Mouse (Mus musculus): ENCODE measurements around the gene Zwilch.
A peak's percentile ranks its signal among the peaks of the same experiment; 100 is the strongest.

The Zwilch gene

DNA sequence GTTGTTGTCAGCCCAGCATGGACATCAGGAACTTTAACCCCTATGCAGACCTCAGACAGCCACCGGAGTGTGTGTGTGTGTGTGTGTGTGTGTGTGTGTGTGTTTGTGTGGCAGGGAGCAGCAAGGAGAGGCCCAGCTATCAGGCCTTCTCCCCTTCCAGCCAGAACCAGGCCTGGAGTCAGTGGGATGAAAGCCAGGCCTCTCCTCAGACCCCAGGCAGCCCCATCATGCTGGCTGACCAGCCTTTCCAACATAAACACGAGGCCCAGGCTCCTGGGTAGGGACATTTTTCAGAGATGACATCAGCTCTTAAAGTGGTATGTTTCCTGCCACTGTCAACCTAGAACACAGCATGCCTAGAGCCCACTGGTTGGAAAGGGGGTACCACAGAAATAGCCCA is 58.3 kb downstream of the Zwilch start:
- no peak for DNase-seq (ENCODE audit: low read depth in 2 of 2, low spot score in 2 of 2)

DNA sequence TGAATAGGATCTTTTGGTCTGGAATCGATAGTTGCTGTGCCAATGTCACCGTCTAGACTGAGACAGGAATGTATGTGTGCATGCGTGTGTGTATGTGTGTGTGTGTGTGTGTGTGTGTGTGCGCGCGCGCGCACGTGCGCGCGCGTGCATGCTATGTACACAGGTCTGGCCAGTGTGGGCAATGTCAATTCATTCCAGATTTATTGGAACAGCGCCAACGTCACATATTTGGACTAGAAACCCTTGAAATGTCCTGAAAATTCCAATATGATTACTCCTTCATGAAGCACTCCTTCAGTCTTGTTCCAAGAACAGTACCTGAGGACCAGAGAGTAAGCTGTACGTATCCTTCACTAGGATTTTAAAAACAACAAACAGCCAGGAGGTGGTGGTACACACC is 62.4 kb downstream of the Zwilch start:
- DNase-seq (ENCODE audit: low read depth in 2 of 2, low spot score in 2 of 2) = no peak

DNA sequence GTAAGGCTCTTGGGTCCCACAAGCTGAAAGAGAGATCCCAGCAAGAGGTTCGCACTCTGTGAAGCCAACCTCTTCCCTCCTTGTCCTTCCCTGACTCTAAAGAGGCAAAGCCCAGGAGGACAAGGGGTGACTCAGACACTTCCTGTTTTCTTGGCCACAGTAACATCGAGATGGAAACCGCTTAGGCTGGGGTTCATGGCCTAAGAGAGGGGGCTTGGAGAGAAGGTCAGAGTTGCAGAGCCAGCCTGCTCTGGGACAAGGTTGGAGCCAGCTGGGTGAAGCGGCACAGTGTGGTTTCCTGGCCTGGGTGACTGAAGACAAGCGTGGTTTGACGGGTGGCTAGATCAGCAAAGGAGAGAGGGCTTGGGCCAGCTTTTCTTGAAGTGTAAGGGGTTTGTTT is 67.6 kb downstream of the Zwilch start:
- no peak for DNase-seq (ENCODE audit: low read depth in 2 of 2, low spot score in 2 of 2)

DNA sequence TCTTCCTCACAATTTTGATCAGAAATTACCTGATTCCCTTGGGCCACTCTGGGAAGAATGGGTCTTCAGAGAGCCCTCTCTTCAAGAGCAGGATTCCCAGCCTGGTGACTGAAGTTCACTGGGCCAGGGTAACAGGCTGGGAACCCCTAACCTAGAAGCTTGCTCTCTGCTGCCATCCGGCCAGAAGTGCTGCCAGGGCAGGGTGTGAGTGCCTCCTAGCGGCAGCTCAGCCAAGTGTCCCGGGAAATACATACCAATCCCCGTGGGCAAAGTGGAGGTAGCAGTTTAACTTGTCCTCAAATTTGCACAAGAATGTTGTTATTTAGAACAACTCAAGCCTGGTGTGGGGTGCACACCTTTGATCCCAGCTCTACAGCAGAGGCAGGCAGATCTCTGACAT is 72.5 kb downstream of the Zwilch start:
- peak; percentile 36 to 54 for DNase-seq (ENCODE audit: low read depth in 2 of 2, low spot score in 2 of 2)

DNA sequence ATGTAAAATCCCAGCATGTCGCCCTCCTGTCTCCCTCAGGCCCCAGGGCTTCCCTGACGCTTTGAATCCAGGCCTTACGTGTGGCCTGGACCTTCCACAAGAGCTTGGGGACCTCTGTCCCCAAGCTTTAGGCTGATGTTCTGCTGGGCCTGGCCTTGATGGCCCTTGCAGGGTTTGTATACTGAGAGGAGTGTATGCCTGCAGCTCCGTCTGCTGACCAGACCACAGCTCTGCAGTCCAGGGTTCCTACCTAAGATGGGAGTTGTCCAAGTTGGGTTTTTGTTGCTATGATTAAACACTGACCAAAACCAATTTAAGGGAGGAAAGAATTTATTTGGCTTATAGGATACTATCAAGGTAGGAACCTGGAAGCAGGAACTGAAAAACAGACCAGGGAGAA is 74.6 kb downstream of the Zwilch start:
- DNase-seq (ENCODE audit: low read depth in 2 of 2, low spot score in 2 of 2) = no peak

DNA sequence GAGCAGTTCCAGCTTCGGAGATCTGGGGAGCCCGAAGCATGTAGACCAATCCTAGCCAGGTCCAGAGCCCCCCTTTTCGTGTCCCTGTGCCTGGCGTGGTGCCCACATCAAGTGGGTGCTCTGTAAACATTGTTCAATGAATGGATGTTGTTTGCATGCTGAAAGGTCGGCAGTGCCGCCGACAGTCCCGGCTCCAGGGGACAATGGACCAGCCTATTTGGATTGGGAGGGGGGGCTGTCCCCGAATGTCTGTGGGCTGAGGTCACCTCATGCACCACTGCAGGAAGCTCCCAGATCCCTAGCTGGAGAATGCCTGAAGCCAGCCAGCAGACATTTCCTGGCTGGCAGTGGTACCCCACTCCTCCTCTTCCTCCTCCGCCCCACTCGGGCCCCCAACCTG is 78.8 kb downstream of the Zwilch start:
- no peak for DNase-seq (ENCODE audit: low read depth in 2 of 2, low spot score in 2 of 2)

DNA sequence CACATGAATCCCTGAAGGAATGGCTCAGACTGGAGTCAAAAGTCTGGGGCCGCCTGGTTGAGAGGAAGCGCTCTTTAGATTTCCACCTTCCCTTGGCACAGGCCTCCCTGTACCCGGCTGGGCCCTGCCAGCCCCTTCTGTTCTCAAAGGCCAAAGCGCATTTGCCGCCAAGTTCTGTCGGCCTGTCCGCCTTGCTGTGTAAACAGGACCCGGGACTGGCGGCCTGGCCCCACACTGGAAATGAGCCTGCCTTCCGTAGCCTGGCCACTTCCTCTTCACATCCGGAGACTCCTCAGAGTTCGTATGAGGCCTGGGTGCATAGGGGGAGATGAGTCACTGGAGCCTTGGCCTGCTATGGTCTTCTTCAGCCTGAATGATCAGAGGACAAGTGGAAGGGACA is 83.9 kb downstream of the Zwilch start:
- no peak for DNase-seq (ENCODE audit: low read depth in 2 of 2, low spot score in 2 of 2)

DNA sequence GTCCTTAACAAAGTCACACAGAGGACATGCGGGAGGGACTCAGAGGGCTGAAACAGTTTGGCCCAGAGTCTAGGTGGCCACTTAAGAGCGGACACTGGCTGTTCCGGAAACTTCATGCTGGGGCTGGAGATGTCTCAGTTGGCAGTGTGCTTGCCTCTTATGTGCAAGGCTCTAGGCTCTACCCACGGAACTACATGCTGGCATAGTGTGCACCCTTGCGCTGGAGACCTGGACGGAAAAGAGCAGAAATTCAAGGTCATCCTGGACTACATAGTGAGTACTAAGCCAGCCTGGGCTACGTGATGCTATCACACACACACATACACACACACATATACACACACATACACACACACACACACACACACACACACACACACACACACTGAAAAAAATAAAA is 84.6 kb downstream of the Zwilch start:
- DNase-seq (ENCODE audit: low read depth in 2 of 2, low spot score in 2 of 2) = no peak

DNA sequence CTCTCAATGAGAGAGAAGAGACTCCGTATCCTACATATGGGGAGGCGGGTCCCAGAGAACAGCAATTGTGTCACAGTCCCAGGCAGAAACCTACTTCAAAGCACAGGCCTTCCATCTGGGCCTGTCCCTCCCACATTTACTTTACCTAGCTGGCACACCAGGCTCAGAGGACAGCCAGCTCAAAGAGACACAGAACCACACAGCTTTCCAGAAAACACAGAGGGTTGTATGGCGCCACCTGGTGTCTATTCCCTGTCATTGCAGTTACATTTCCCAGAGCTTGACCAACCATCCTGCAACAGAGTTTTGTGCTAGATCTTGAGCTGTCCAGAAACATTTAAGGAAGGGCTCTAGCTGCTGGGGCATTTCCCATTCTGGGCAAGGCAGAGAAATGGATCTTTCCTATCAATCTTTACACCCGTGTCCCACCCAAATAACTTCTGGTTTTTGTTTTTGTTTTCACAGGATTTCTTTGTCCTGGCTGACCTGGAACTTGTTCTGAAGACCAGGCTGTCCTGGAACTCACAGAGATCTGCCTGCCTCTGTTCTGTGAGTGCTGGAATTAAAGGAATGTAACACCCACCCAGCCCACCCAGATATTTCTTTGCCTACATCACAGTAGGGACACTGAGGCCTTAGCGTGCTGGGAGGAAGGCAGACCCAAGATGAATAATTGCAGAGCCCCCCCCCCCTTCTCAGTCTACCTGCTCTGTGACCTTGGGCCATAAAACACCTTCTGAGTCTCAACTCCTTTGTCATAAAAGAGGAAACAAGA is 85.3 kb downstream of the Zwilch start:
- peak; percentile 18 to 44 for DNase-seq (ENCODE audit: low read depth in 2 of 2, low spot score in 2 of 2)
